Mouse (Mus musculus): ENCODE data around the gene Camsap1. TPM values are rescaled to one million over a fixed set of nuclear protein-coding genes. Genes with fewer than 3 reads are reported as not detected.

The Camsap1 gene
- polyA plus RNA-seq, 1 experiment from 2014 or later, result 6.0 TPM

GRCm38 (mm10) chr2:25918408-25918807 lies 64.7 kb downstream of the Camsap1 start:
- no peak overlapping the region for H3K4me2 ChIP-seq (ENCODE audit: low read depth, low read length)

GRCm38 (mm10) chr2:25914821-25915220 lies 68.3 kb downstream of the Camsap1 start:
- no peak overlapping the region for H3K27ac ChIP-seq (ENCODE audit: low read length)
- H3K9me3 ChIP-seq (replicated peaks; ENCODE audit: control insufficient read depth, low read length), result no peaks in the 10 kb centered on the region
- no peak overlapping the region for H3K9ac ChIP-seq (ENCODE audit: low read length)
- WGBS, result 73% methylated on average over 5 of the region's 5 CpGs
- no peak overlapping the region for H3K4me3 ChIP-seq (ENCODE audit: low read length)
- H3K4me1 ChIP-seq (ENCODE audit: control insufficient read depth, insufficient read depth, low read length), result no peaks in the 10 kb centered on the region
- no peaks in the 10 kb centered on the region for H3K27me3 ChIP-seq (ENCODE audit: control insufficient read depth, insufficient read depth, low read length)
- no peak for ATAC-seq (replicated peaks; ENCODE audit: extremely low read depth, insufficient read depth, low FRiP score)
- no peak overlapping the region for H3K4me2 ChIP-seq (ENCODE audit: low read depth, low read length)
- H3K36me3 ChIP-seq (ENCODE audit: control insufficient read depth, insufficient read depth), result no peaks in the 10 kb centered on the region

More at GRCm38 (mm10) chr2:25918408-25918807, 64.7 kb downstream of the Camsap1 start:
- Histone ChIP-seq H3K36me3 (ENCODE audit: control insufficient read depth, insufficient read depth) (no peaks in the 10 kb centered on the region), H3K4me1 (ENCODE audit: control insufficient read depth, insufficient read depth, low read length) (no peaks in the 10 kb centered on the region; the same call in 1 of the 2 replicates), H3K9me3 (replicated peaks; ENCODE audit: control insufficient read depth, low read length) (no peaks in the 10 kb centered on the region), H3K9ac (ENCODE audit: low read length) (no peak overlapping the region), H3K4me3 (ENCODE audit: low read length) (no peak overlapping the region), H3K27me3 (ENCODE audit: control insufficient read depth, insufficient read depth, low read length) (no peaks in the 10 kb centered on the region), H3K27ac (ENCODE audit: low read length) (no peak overlapping the region)
- 69% methylated on average over 2 of the region's 2 CpGs for WGBS
- no peak for ATAC-seq (replicated peaks; ENCODE audit: extremely low read depth, insufficient read depth, low FRiP score)

GRCm38 (mm10) chr2:25914201-25914600 lies 68.9 kb downstream of the Camsap1 start:
- Histone ChIP-seq H3K4me2 (ENCODE audit: low read depth, low read length) (no peak overlapping the region), H3K27me3 (ENCODE audit: control insufficient read depth, insufficient read depth, low read length) (no peaks in the 10 kb centered on the region), H3K4me3 (ENCODE audit: low read length) (no peak overlapping the region), H3K9me3 (replicated peaks; ENCODE audit: control insufficient read depth, low read length) (no peaks in the 10 kb centered on the region), H3K36me3 (ENCODE audit: control insufficient read depth, insufficient read depth) (no peaks in the 10 kb centered on the region), H3K9ac (ENCODE audit: low read length) (no peak overlapping the region), H3K4me1 (ENCODE audit: control insufficient read depth, insufficient read depth, low read length) (no peaks in the 10 kb centered on the region), H3K27ac (ENCODE audit: low read length) (no peak overlapping the region)
- WGBS, result 67% methylated on average over 4 of the region's 4 CpGs
- ATAC-seq (replicated peaks; ENCODE audit: extremely low read depth, insufficient read depth, low FRiP score), result no peak

- Histone ChIP-seq H3K4me1 (ENCODE audit: control insufficient read depth, insufficient read depth, low read length) (no peaks in the 10 kb centered on the region), H3K36me3 (ENCODE audit: control insufficient read depth, insufficient read depth) (no peaks in the 10 kb centered on the region), H3K27ac (ENCODE audit: low read length) (no peak overlapping the region), H3K27me3 (ENCODE audit: control insufficient read depth, insufficient read depth, low read length) (no peaks in the 10 kb centered on the region), H3K4me3 (ENCODE audit: low read length) (no peak overlapping the region), H3K9me3 (replicated peaks; ENCODE audit: control insufficient read depth, low read length) (no peaks in the 10 kb centered on the region), H3K4me2 (ENCODE audit: low read depth, low read length) (no peak overlapping the region), H3K9ac (ENCODE audit: low read length) (no peak overlapping the region)
- 39% methylated on average over 2 of the region's 2 CpGs for WGBS
- ATAC-seq (replicated peaks; ENCODE audit: extremely low read depth, insufficient read depth, low FRiP score), result no peak
Observed at GRCm38 (mm10) chr2:25913247-25913646, 69.8 kb downstream of the Camsap1 start.

- Histone ChIP-seq H3K27me3 (ENCODE audit: control insufficient read depth, insufficient read depth, low read length) (no peaks in the 10 kb centered on the region), H3K4me3 (ENCODE audit: low read length) (no peak overlapping the region), H3K4me2 (ENCODE audit: low read depth, low read length) (no peak overlapping the region), H3K36me3 (ENCODE audit: control insufficient read depth, insufficient read depth) (no peaks in the 10 kb centered on the region), H3K4me1 (ENCODE audit: control insufficient read depth, insufficient read depth, low read length) (no peaks in the 10 kb centered on the region), H3K27ac (ENCODE audit: low read length) (no peak overlapping the region), H3K9me3 (replicated peaks; ENCODE audit: control insufficient read depth, low read length) (no peaks in the 10 kb centered on the region), H3K9ac (ENCODE audit: low read length) (no peak overlapping the region)
- 67% methylated on average over 12 of the region's 12 CpGs for WGBS
- ATAC-seq (replicated peaks; ENCODE audit: extremely low read depth, insufficient read depth, low FRiP score), result no peak
Observed at GRCm38 (mm10) chr2:25909872-25910271, 73.2 kb downstream of the Camsap1 start.

GRCm38 (mm10) chr2:25898970-25899369 lies 84.1 kb downstream of the Camsap1 start:
- Histone ChIP-seq H3K36me3 (ENCODE audit: control insufficient read depth, insufficient read depth) (no peaks in the 10 kb centered on the region), H3K4me2 (ENCODE audit: low read depth, low read length) (no peak overlapping the region), H3K9me3 (replicated peaks; ENCODE audit: control insufficient read depth, low read length) (no peaks in the 10 kb centered on the region), H3K27me3 (ENCODE audit: control insufficient read depth, insufficient read depth, low read length) (no peaks in the 10 kb centered on the region), H3K27ac (ENCODE audit: low read length) (no peak overlapping the region), H3K9ac (ENCODE audit: low read length) (no peak overlapping the region), H3K4me3 (ENCODE audit: low read length) (no peak overlapping the region), H3K4me1 (ENCODE audit: control insufficient read depth, insufficient read depth, low read length) (no peaks in the 10 kb centered on the region)
- ATAC-seq (replicated peaks; ENCODE audit: extremely low read depth, insufficient read depth, low FRiP score), result no peak
- WGBS, result 46% methylated on average over 9 of the region's 9 CpGs

- Histone ChIP-seq H3K27ac (ENCODE audit: low read length) (no peak overlapping the region), H3K9me3 (replicated peaks; ENCODE audit: control insufficient read depth, low read length) (no peaks in the 10 kb centered on the region), H3K9ac (ENCODE audit: low read length) (no peak overlapping the region), H3K4me1 (ENCODE audit: control insufficient read depth, insufficient read depth, low read length) (no peaks in the 10 kb centered on the region), H3K4me2 (ENCODE audit: low read depth, low read length) (no peak overlapping the region), H3K36me3 (ENCODE audit: control insufficient read depth, insufficient read depth) (no peaks in the 10 kb centered on the region), H3K27me3 (ENCODE audit: control insufficient read depth, insufficient read depth, low read length) (peaks cover 2% of the 10 kb centered on the region; the same call in 1 of the 2 replicates), H3K4me3 (ENCODE audit: low read length) (no peak overlapping the region)
- ATAC-seq (replicated peaks; ENCODE audit: extremely low read depth, insufficient read depth, low FRiP score), result no peak
- WGBS, result 68% methylated on average over 7 of the region's 7 CpGs
Observed at GRCm38 (mm10) chr2:25892440-25892839, 90.6 kb downstream of the Camsap1 start.

GRCm38 (mm10) chr2:25888144-25888543 lies 94.9 kb downstream of the Camsap1 start:
- H3K4me3 ChIP-seq (ENCODE audit: low read length), result no peak overlapping the region
- no peaks in the 10 kb centered on the region for H3K36me3 ChIP-seq (ENCODE audit: control insufficient read depth, insufficient read depth)
- peaks cover 5% of the 10 kb centered on the region; the same call in 1 of the 2 replicates for H3K27me3 ChIP-seq (ENCODE audit: control insufficient read depth, insufficient read depth, low read length)
- H3K4me2 ChIP-seq (ENCODE audit: low read depth, low read length), result no peak overlapping the region
- no peak overlapping the region for H3K9ac ChIP-seq (ENCODE audit: low read length)
- ATAC-seq (replicated peaks; ENCODE audit: extremely low read depth, insufficient read depth, low FRiP score), result no peak
- no peaks in the 10 kb centered on the region for H3K9me3 ChIP-seq (replicated peaks; ENCODE audit: control insufficient read depth, low read length)
- H3K4me1 ChIP-seq (ENCODE audit: control insufficient read depth, insufficient read depth, low read length), result no peaks in the 10 kb centered on the region
- no peak overlapping the region for H3K27ac ChIP-seq (ENCODE audit: low read length)
- WGBS, result 45% methylated on average over 5 of the region's 5 CpGs

GRCm38 (mm10) chr2:25887226-25887625 lies 95.9 kb downstream of the Camsap1 start:
- peaks cover 5% of the 10 kb centered on the region; the same call in 1 of the 2 replicates for H3K27me3 ChIP-seq (ENCODE audit: control insufficient read depth, insufficient read depth, low read length)
- H3K9me3 ChIP-seq (replicated peaks; ENCODE audit: control insufficient read depth, low read length), result no peaks in the 10 kb centered on the region
- ATAC-seq (replicated peaks; ENCODE audit: extremely low read depth, insufficient read depth, low FRiP score), result no peak
- 44% methylated on average over 8 of the region's 8 CpGs for WGBS
- no peak overlapping the region for H3K27ac ChIP-seq (ENCODE audit: low read length)
- H3K4me1 ChIP-seq (ENCODE audit: control insufficient read depth, insufficient read depth, low read length), result no peaks in the 10 kb centered on the region
- H3K36me3 ChIP-seq (ENCODE audit: control insufficient read depth, insufficient read depth), result no peaks in the 10 kb centered on the region
- H3K9ac ChIP-seq (ENCODE audit: low read length), result no peak overlapping the region
- H3K4me3 ChIP-seq (ENCODE audit: low read length), result no peak overlapping the region
- H3K4me2 ChIP-seq (ENCODE audit: low read depth, low read length), result no peak overlapping the region

Measured in heart, embryonic 16.5 days (tissue).